Mouse (Mus musculus) frontal cortex, postnatal 36 days (tissue): ENCODE data around the gene Lyrm1.
A peak's percentile ranks its signal among the peaks of the same experiment; 100 is the strongest.

Experiments used
- DNase-seq, 2 experiments: peaks; one replicate each; pipeline ENCODE4 v3.0.0; 2022; ENCODE audit warnings: low spot score in 2 of 2

The Lyrm1 gene

DNA sequence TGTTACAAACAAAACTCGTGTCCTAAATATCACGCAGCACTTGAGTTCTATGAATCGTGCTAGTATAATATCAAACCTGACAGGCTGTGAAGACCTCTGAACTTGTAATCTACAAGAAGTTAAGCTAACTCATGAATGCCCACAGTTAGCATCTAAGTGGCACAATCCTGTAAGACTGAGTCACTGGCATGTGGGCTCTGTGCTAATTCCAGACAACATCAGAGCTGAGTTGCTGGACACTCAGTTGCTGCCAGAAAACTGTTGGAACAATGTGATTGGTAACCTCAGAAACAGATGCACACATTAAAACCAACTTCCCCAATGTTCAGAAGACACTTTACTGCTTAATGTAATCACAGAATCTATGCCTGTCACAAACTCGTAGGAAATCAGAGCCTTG is 7.8 kb upstream of the Lyrm1 start:
- no peak for DNase-seq

DNA sequence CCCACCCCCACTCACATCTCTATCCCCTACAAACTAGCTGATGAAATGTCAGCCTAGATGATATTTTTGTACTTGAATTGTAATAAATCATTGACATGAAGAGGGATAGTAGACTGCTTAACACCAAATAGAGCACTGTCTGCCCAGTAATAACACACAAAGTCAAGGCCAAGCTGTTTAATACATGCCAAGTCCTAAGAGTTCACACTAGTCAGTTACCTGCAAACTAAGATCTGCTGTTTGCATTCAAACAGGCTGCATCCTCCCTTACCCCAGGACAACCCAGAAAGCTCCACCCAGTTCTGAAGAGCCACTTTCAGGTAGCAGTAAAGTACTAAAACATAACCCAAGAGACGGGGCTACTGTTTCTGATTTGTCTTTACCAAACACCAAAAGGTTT is 3.5 kb upstream of the Lyrm1 start:
- no peak for DNase-seq

GRCm38 (mm10) chr7:119892742-119893141 is 2.9 kb upstream of the Lyrm1 start:
- no peak for DNase-seq

DNA sequence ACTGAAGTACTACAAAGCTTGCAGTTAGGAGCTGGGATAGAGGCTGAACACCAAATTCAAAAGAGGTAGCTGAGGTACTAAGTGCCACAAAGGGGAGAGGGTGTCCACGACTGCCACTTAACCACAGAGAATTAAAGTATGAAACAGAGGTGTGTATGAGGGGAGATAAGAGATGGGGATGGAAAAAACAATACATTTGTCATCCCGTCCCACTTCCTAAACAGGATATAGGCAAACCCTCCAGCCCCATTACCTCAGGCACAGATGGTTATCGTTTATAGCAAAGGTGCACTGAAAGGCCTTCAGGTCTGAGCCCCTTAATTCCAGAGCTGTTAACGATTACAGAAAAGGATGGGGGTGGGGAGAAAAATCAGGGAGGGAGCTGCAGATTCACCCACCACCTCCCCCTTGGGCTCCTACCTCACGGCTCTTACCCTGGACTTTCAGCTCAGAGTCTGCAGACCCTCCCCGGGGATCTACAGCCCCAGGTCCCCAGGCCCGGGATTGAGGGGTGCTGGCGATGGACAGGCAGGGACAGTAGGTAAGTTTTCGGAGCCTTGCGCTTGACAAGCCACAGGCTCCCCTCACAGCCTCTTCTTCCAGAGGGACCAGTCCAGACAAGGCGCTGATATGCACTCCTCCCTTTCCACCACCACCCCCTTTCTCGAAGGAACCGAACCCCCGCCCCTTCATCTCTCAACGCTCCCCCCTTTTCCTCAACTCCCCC is 680 bp upstream of the Lyrm1 start:
- peak; percentile 14 to 27 for DNase-seq

DNA sequence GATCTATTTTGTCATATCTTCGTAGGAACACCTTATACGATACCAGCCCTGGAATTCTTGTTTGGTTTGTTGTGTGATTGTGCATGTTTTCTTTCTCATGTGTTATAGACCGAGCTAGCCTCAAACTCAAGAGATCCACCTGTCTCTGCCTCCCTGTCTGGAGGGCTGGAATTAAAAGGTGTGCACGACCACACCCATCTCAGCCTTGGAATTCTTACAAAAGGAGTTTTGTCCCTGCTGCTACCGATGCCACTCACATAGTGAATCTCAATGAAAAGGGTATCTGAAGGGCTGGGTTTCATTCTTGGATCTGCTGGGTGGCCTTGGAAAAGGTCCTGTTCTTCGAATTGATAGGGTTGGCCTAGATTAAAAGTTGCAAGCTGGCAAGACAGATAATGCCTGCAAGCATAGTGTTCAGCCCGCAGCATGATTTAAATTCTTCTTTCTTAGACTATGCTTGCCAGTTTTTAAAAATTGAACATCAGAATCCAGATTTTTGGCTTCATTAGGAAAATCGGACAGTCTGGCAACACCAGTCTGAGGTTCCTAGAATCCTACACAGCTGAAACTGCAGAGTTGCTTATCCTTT is 2.0 kb downstream of the Lyrm1 start:
- DNase-seq: no peak

DNA sequence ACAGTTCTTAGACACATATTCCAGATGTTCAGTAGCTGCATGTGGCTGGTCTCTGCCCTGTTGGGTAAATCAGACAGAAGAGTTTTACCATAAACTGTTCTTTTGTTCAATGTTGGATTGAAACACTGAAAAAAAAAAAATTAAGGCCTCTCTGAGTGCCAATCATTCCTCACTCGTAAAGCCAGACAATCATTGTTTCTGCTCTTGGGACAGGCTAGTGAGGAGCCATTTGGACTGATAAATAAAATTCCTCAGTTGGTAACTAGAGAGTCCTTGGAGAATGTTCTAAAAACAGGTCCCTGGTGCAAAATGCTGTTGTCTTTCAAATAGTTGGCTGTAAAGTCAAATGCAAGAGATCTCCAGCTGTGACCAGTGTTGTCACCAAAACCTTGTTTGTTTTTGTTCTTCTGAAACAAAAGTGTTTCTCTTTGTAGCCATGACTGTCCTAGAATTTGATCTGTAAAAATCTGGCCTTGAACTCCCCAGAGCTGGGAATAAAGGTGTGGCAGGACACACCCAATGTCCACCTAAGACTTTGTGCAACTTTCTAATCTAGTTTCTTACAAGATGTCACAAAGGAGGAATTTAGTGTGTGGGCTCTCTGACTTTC is 2.7 kb downstream of the Lyrm1 start:
- no peak for DNase-seq

- no peak for DNase-seq
Measured at GRCm38 (mm10) chr7:119899386-119900057, 3.9 kb downstream of the Lyrm1 start.

DNA sequence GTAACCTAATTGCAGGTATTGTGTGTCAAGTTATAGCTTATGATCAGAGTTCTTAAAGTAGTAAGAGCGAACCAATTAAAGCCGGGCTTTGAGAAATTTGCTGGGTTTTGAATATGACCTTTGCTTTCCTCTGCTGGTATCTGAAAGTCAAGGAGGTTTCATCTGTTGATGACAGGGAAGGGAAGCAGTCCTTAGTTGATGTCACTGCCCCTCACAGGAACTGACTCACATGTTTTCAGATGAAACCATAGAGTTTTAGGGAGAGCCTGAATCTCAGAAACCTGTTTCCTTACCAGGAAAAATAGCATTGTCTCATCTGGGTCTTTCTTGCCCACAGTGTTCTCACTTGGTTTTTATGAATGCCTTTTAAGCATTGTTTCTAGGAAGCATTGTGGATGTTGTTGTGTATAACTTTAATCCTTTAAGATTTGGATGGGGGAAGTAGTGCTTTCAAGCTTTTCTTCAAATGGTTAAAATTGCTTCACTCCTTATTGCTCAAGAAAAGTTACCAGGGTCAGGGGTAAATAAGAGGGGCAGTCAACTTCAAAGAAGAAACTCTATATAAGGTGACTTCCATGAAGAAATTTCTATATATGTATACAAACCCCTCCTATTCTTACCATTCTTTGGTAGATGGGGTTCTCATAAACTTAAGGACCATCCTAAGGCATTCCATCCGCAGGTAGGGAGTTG is 11.0 kb downstream of the Lyrm1 start:
- no peak for DNase-seq

- no peak for DNase-seq
Measured at GRCm38 (mm10) chr7:119911727-119912126, 16.1 kb downstream of the Lyrm1 start.

DNA sequence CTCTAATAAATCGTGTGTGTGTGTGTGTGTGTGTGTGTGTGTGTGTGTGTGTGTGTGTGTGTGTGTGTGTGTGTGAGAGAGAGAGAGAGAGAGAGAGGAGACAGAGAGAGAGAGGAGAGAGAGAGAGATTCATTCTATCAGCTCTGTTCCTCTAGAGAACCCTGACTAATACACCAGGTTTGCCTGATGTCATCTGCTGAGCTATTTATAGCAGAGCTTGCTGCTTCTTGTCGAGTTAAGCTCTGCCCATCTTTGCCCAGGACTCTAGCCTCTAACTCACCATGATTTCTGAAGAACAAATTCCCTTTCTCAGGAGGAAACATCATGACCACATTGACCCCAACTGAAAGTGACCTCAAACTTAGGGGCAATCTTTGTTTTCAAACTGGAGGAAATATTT is 24.8 kb downstream of the Lyrm1 start:
- DNase-seq: no peak

GRCm38 (mm10) chr7:119921054-119921453 is 25.4 kb downstream of the Lyrm1 start:
- no peak for DNase-seq

DNA sequence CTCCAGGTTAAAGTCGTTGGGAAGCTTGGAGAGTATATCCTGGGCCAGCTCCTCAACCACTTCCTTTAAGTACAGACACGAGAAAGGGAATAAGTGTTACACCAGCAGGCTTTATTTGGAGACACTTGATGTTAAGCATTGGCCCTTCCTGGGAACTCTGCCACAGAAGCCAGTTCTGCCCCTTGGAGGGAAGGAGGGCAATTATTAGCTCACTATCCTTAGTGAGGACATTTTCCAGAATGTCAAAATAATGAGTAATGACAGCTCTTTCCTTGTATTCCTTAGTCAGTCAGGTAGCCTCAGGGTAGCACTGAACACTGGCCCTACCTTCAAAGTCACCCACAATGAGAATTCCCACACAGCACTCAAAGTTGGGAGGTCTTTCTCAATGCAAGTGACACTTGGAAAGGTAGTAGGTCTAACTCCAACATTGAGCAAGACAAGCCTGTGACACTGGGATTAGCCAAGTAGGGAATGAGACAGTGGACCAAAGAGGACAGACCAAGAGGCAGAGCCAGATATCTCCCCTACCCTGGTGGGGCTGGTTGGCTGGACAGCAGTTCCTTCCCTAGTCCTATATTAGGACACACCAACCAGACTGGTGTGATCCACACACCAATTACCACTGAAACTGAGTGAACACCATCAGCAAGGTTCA is 33.3 kb downstream of the Lyrm1 start:
- DNase-seq: no peak

GRCm38 (mm10) chr7:119936321-119936720 is 40.7 kb downstream of the Lyrm1 start:
- DNase-seq: no peak

- DNase-seq: no peak
Measured at GRCm38 (mm10) chr7:119937036-119937435, 41.4 kb downstream of the Lyrm1 start.

DNA sequence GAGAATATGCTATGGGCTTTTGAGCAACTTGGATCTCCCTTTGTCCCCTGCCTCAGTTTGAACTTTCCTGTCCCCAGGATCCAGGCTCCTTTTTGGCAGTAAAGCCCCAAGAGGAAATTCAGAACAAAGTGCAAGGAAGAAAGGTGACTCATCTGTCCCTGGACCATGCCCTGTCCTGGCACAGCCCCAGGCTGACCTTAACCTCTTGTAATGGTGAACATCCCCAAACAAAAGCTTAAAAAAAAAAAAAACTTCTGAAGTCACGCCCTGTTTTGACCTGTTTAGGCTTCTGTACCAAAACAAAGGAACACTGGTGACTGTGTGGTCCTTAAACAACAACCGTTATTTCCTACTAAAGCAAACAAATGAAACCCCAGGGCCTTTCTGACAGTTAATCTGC is 45.9 kb downstream of the Lyrm1 start:
- DNase-seq: no peak

- no peak for DNase-seq
Measured at GRCm38 (mm10) chr7:119954047-119954446, 58.4 kb downstream of the Lyrm1 start.

DNA sequence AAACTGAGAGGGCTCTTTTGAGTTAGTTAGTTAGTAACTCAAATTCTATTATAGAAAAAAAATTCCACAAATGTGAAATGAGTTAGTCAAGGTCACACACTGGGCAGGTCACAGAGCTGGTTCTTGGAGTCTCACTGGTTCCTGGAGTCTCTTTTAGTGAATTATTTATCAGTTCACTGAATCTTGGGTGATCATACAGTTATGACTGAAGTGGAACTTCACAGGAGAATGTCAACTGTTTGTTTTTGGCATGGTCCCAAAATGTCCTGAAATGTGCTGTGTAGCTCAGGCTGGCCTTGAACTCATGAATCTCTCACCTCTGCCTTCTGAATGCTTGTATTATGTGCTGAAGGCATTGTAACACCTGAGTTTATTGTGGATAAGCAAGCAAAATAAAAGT is 61.8 kb downstream of the Lyrm1 start:
- no peak for DNase-seq

DNA sequence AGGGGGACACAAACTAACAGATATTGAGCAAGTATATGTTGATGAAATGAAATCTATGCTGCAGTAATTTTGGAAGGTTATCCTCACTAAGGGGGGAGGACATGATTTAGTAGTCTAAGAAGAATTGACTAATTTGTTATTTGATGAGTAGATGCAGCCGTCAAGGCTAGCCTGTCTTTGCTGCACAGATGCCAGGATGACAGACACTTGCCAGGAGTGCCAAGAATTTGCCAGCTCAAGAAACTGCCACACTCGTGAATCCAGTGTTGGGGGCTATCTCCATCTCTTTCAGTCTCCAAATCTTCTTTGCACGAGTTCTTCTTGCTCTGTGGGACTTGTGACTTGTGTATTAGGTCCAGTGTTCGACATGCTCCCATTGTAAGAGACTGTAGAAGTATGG is 63.4 kb downstream of the Lyrm1 start:
- DNase-seq: no peak

DNA sequence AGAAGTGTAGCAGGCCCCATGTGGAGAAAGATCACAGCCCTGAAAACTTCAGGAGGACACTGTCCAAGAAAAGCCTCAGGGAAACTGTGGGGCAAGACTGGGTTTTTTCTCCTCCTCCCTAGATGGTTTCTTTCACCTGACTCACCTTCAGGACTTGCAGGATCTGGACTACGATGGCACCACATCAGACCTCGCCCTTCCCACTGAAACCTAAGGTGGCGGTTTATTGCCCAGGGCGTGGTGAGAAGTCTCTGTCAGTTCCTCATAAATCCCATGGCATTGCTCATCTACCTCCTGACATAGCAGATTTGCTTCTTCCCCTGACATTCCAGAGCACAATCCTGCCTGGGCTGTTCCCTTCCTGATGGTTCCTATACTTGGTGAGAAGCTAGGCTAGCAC is 63.8 kb downstream of the Lyrm1 start:
- no peak for DNase-seq

- DNase-seq: no peak
Measured at GRCm38 (mm10) chr7:119960006-119960405, 64.3 kb downstream of the Lyrm1 start.

DNA sequence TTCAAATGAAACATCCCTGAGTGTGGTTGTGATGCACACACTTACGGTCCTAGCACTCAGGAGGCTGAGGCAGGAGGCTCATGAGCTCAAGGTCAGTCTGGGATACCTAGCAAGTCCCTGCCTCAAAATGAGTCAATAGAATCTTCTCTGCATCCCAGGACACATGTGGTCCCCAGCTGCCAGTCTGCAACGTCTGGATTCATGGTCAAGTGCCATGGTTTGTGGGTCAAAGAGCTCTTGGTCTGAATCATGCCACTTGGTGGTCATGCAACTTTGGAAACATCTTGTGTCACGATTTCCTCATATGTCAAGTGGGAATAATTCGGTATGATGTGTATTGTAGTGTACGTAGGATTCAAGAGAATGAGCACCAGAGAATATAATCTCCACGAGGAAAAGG is 64.9 kb downstream of the Lyrm1 start:
- no peak for DNase-seq

DNA sequence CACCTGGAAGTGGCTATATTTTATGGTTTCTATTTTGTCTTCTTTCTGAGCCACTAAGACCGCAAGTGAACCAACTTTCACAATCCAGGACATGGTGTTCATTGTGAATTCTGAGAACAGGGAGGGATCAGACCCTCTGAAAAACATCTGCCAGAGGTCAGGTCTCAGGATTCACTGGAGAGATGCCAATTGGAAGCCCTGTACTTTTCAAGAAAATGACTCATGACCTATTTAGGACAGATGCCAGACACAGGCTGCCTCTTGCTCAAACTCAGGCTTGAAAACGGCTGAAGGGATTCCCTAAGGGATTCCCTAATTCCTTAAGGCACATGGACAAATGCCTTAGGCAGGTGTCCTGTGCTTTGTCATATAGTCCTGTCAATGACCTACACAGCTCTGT is 65.4 kb downstream of the Lyrm1 start:
- DNase-seq: no peak
